Mouse (Mus musculus) kidney, postnatal 10 days (tissue): Measurements from ENCODE around the gene Uhrf1.

Experiments
- DNase-seq: peaks from one replicate; pipeline ENCODE4 v3.0.0; 2021; ENCODE audit warnings: mixed read lengths

Gene Uhrf1

DNA sequence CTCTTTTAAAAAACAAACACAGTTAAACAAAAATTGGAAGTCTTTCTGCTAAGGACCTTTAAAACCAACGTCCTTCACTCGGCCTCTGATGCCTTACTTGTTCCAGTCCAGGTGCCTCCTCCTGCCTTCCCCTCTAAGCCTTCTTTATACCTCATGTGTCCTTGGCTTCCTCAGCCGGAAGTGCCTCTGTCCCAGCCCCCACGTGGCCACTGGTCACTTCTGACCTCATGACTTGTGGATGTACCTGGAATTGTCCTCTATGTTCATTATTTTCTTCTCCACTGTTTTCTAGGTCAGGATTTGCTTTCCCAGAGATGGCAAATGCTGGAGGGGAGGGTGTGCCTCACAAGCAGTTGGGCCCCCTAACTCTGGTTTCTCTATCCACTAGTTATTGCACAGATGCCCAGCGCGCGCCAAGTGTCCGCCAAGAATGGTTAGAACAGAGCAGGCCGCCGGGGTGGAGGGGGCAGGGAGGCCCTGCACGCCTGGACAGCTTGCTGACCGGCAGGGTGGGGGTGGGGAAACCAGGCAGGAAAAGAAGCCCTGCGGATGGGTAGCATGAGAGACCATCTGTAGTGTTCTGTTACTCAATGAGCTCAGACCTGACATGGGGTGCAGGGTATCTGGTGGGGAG lies 641 bp upstream of the Uhrf1 start:
- peak; percentile 70 for DNase-seq

DNA sequence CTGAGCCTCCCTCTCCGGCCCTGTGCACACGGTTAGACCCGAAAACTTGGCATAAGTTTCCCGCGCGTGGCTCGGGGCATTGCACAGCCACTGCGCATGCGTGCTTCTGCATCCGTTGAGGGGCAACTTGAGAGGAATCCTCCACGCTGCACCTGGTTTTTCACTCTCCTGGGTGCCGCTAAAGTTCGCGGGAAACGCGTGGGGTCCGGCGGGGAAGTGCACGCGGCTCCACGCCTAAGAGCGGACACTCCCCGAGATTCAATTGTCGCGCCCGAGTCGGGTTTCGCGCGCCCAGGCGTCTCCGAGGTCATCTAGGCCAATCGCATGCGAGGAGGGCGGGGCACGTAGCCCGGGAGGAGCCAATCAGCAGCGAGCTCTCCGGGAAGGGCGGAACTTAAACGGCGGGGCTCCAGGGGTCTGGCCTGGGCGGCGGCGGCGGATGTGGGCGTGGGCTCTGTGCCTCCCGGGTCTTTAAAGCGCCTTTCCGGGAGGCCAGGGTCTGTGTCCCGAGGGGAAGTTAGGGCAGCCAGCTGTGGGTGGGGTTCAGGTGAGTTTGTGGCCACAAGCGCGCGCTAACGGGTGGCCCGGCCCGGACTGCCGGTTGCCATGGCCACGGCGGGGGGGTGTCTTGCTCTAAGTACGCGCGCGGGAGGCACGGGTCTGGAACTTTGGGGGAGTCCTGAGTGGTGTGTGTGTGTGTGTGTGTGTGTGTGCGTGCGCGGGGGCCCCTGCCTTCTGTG lies 896 bp downstream of the Uhrf1 start:
- DNase-seq, result peak; percentile 98

DNA sequence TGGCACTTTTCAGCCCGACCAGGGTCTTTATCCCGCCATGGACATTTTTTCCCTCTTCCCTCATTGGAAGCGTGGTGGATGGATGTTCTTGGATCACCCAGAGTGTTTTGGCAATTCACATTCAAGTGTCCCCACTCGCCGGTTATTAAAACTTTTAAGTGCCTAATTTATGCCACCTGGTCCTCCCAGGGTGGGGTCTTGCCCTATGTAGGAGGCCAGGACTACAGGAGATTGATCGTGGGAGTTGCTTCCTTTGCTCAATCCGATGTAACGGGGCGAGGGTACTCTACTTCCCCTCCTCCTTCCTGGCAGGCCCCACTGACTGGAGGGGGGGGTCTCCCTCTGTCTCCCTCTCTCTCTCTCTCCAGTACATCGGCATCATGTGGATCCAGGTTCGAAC lies 1.6 kb downstream of the Uhrf1 start:
- no peak for DNase-seq

DNA sequence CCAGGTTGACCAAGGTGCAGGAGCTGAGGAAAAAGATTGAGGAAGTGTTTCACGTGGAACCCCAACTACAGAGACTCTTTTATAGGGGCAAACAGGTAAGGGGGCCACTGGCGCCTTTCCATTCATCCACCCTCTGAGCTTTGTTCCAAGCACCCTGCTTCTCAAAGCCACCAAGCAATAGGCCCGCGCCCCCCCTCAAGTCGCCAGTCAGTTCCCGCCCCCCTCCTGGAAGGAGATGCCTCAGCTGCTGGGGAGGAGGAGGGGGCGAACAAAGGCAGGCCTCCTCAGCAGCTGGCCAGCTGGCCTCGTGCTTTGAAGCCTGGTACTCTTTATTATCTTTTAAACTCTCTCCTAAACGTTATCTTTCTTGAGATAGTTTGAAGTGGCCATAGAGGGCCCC lies 2.0 kb downstream of the Uhrf1 start:
- peak; percentile 50 for DNase-seq

DNA sequence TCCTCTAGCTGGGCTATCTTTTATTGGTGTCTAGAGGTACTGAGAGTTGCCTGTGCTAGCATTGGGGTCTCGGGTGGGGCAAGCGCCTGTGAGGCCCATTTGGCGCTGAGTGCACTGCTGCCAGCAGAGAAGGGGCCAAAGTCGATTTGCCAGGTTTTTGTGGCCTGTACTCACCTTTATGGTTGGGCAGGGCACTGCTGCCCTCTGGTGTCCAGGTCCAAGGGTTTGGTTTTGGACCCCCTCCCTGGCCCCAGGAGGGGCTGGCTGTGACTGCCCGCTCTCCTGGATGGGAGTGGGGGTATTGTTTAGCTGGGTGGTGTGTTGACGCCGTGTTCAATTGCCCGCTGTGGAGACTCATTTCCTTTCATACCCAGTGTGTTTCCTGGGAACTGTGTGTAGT lies 2.7 kb downstream of the Uhrf1 start:
- peak; percentile 69 for DNase-seq

DNA sequence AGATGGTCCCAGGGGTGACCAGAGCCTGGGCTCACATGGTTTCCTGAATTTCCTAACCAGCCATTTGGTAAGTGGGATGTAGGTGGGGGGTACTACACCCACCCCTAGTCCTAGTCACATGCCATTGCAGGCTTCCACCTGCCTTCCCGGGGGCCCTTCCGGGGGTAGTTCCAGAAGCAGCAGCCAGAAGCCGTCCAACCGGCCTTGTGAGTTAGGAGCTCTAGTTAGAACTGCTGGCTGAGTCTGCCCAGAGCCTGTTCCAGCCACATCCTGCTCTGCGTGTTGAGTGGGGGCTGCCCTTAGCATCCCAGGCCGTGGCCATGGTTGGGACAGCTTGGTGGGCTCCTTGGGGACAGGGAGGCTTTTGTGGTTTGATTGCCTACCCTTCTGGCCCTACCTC lies 5.0 kb downstream of the Uhrf1 start:
- DNase-seq, result peak; percentile 79

DNA sequence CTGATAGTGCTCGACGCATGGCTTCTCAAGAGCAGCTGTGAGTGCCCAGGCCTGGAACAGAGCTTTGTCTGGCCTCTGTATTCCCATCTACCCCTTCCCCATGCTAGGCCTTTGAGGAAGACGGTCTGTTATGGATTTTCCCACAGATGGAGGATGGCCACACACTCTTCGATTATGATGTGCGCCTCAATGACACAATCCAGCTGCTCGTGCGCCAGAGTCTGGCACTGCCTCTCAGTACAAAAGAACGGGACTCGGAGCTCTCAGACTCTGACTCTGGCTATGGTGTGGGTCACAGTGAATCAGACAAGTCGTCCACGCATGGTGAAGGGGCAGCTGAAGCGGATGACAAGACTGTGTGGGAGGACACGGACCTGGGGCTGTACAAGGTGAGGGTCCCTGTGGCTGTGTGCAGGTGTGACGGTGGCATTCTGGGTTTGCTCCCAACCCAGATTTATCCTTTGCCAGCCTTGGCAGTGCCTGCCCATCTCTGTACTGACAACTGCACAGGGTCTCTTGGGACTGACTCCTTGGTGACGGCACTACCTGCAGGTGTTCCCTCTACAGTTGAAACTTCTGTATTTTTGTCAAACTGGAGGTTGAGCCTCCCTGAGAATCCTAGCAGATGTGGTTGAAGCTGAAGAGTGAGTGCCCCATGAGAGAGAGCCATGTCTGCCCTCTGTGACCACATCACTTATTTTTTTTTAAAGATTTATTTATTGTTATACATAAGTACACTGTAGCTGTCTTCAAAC lies 6.2 kb downstream of the Uhrf1 start:
- DNase-seq, result no peak

DNA sequence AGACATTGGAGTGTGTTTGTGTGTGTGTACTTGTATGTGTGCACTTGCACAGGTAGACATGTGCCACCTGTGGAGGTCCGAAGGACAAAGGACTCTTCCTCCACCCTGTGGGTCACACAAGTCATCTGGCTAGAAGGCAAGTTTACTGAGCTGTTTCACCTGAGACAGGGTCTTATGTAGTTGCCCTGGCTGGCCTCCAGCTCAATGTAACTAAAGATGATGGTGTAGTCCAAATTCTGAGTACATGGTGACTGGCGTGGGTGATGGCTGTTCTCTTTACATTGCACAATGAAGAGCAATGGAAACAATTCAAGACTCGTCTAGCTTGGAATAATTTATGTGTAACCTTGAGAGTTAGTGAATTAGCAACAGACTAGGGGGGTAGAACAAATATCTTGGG lies 21.3 kb downstream of the Uhrf1 start:
- DNase-seq, result no peak

DNA sequence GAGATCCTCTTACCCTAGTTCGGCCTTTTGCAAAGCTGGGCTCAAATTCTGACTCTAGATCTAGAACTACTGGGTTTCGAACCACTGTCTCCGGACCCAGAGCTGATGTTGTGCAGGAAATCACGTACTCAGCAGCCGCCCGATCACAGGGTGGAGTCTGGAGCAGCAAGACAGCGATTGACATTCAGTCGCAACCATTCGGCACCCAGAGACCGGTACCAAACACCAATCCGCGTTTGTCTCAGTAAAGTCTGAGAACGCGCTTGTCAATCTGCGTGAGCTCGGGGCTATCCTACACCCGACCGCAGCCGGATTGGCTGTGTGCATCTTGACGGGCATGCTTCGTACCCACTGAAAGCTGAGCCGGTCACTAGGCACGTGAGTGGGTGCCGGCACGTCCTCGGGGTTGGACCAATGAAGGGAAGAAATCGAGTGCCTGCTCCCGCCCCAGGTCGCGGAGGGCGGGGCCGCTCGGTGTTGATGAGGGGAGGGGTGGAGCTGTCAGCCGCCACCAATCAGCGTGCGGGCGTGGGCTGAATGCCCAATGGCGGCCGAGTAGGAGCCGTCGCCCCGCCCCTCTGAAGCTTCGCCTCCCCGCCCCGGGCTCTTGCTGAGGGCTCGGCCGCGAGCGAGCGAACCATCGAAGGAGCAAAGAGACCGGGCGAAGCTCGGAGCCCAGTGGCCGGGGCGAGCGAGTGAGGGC lies 22.5 kb downstream of the Uhrf1 start, which contains the start of gene Kdm4b:
Gene Kdm4b, plus strand, starts transcription at position 613 of the 703 bp plus-strand sequence.
- DNase-seq, result peak; percentile 100

DNA sequence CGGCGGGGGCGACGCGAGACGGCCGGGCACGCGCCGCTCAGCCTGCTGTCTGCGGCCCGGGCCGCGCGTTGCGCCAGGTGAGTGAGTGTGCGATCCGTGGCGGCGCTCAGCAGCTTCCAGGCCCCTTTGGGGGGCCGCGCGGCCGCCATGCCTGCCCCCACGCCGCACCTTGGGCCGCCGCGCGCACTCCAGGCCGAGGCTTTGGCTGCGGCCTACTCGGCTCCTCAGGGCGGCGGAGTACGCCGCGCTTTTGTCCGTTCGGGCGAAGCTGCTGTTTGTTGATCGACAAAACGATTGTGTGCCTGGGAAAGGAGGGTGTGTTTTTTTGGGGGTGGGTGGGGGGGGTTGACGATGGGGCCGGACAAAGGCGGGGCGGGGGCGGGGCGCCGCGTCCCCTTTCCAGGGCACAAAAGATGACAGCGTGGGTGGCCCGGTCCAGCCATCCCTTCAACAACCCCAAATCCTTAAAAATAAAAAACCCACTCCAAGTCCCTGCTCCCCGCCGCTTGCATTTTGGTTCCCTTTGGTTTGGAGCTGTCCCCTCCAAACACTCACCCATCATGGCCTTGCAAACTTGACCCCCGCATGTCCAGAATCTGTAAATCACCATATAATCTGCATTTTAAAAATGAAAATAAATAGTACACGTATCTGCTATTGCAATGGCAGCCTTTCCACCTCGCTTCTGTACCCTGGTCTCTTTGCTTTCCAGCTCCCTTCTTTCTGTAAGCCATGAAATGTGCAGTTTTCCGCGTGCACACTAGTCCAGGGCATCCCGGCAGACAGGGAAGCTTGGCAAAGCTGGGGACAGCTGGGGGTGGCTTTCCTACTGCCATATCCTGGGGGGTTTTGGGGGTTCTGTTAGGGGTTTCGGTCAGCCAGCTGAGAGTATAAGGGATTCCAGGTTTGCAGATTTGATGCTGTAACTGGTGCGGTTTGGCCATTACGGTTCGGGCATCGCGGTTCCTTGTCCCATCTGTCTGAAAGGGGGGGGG lies 23.3 kb downstream of the Uhrf1 start:
- DNase-seq, result peak; percentile 73

DNA sequence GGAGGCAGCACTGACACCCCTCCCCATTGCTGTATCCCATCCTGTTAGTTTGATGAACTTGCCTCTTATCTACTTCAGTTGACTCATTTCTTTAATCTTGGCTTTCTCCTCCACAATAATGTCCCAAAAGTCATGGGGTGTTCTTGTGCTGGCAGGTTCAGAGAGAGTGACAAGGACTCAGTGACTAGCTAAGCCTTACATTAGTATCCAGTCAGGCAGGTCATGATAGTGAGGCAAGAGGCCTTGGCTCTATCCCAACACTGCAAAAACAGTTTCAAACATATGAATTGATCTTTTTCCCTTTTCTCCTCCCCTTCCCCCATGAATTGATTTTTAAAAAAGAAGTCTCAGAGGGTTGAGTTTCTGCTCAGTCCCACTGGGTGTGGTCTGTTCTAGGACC lies 26.1 kb downstream of the Uhrf1 start:
- DNase-seq, result no peak

DNA sequence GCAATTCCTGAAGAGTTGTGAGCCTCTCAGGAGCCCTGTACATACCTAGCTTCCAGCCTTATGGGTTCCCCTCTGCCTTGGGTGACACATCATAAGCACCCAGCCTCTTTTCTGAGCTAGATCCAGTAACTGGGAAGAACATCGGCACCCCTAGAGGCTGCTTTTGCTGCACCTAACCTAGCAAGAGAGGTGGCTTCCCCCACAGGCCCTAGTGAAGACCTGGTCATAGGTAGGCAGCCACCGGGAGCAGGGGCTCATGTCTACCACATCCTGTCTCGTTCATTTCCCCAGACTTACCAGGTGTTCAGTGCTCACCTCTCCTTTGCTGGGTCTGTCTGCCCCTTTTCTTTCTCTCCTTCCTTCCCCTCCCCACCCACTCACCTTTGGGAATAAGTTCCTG lies 27.2 kb downstream of the Uhrf1 start:
- DNase-seq, result no peak

DNA sequence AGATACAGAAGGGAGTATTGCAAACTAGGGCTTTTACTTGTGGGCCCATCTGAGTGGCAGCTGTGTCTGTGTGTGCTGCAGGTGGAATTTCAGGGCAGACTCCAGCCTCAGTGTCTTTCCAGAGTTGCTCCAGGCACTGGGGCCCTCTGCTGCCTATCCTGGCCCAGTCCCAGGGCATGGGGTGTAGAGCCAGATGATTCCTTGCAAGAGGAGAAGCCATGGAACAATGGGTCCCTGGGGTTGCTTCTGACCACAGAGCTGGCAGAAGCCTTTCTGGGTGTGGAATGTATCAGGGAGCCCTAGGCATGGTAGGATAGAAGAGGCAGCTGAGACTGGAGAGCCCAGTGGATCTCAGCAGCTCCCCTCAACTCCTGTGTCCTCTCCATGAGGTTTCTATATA lies 28.1 kb downstream of the Uhrf1 start:
- no peak for DNase-seq

DNA sequence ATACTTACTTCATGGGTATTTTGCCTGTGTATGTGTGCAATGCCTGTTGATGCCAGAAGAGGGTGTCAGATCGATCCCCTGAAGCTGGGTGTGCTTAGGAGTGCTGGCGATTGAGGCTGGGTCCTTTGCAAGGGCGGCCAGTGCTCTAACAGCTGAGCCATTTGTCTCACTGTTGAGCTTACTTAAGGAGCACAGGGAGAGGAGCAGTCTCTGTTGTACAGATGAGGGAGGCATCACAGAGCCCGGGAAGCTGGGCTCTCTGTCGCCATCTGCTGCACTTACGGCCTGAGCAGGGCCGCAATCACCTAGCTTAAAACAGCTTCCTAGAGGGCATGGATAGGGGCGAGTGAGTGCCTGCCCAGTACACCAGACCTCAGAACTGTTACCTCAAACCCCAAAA lies 29.9 kb downstream of the Uhrf1 start:
- DNase-seq, result no peak

DNA sequence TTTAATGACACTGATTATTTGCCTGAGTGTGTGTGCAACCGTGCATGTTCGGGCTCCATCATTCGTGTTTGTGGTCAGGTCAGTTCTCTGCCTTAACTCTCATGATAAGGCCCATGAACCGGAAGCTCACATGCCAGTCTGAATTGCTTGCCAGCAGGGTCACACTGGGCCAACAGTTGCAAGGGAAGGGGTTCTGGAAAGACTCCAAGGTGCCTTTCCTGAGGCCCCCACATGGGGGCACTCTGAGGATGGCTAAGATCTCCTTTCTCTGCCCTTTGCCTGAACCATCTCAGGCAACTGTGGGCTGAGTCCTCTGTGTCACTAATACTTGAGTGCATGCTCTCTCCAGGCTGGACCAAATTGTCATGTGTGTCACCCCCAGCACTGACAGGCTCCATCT lies 34.1 kb downstream of the Uhrf1 start:
- DNase-seq, result peak; percentile 74

DNA sequence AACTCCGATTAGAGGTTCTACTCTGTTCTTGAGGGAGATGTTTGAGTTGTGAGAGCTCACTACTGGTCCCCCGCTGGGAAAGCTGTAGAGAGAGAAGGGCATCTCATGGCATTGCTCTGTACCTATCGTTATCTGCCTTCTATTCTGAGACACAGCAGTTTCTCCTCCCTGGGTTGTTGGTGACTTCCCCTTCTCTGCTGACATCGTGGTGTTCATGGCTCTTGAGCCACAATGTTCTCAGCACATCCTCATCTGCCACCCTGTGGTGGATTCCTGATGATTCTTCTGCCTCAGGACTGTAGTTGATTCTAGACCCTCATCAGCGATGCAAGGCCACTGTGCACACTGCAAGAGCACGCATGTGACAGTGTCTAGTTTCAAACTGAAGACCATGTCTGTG lies 34.7 kb downstream of the Uhrf1 start:
- DNase-seq, result no peak

DNA sequence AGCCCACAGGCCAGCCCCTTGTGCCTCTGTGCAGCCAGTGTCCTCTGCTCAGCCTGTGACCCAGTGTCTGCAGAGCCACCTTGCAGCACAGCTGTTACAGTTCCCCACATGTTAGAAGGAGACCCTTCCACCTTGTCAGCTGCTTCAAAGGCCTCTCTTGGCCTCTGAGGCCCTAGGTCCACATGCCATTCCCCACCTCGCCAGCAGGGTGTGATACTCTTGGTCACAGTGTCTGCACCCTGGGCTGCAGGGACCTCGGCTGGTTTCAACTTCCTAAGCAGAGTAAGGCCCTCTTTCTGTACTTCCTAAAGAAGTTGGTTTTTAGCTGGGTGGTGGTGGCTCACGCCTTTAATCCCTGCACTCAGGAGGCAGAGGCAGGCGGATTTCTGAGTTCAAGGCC lies 35.8 kb downstream of the Uhrf1 start:
- DNase-seq, result peak; percentile 66

DNA sequence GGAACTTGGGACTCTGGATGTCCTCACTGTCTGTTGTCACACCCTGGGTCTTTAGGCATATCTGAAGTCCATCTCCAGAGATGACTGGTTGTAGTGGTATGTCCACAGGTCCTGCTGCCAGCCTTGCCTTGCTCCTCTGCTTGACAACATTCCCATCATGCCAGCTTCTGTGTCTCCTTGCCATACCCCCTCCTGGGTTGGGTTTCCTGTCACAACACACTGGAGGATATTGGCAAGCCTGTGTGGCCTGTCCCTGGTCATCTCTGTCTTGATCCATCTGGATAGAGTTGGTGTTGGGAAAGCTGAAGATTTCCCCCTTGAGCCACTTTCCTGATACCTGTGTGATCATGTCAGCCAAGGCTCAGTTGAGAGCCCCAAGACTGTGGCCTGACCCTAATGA lies 37.6 kb downstream of the Uhrf1 start:
- DNase-seq, result no peak

DNA sequence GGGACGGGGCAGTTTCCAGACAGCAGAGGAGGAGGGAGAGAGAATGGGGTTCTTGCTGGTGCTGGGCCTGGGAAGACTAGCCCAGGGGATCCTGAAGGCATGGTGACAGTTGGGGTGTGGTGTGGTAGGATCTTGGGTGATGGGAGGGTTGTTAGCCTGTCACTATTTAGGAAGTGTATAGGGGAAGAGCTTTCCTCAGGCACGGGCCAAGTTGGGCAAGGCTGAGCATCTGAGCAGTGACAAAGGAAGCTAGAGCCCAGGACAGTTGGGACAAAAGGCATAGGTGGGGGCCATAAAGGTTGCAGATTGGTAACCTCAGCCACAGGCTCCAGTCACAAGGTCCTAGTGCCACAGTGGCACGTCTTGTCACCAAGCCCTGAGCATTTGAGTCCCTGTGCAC lies 40.3 kb downstream of the Uhrf1 start:
- DNase-seq, result no peak

DNA sequence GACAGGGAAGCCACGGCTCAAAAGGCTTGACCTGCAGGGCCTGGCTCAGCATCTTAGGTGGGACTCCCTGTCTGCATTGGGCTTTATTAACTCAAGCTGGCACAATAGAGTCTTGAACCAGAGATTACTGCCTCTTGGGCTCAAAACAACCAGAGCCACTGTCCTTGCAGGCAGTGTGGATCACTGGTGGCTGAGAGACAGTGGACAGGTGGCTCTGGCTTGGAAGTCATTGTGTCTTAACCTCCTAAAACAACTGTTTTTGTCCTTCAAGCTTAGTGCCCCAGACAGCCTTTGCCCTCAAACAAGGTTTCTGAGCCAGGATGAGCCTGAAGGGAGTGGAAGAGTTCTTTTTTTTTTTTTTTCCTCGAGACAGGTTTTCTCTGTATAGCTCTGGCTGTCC lies 42.2 kb downstream of the Uhrf1 start:
- DNase-seq, result no peak

DNA sequence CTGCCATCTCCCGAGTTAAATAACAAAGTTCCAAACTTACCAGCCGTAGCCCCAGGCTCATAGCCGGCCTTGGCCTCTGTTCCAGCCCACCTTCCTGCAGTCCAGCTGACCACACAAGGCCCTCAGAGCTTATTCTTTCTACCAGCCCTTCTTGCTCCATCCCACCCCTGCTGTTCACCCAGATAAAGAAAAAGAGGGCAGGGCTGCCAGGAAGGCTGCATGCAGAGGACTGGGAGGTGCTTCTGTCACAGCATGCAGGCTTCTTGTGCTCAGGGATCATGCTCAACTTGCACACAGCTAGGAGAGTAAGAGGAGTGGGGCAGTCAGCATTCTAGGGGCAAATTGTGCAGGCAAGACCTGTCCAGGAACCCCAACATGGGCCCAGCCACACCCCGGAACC lies 45.0 kb downstream of the Uhrf1 start:
- DNase-seq, result no peak

DNA sequence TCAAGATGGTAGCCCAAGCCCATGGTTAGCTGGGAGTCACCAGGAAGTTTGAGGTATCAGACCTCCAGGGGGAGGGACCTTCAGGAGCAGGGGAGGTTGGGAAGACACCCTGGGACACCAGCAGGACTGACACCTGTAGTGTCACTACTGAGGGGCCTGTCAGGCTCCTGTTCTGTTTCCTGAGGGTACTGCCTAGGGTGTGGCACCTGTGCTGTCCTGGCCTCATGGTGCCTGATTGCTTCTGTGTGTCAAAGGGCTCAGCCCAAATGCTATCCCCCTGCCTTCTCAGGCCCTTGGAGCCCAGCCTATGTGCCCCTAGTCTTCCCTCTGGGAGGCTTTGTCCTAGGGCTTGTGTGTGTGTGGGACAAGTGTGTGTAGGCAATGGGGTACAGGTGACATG lies 45.5 kb downstream of the Uhrf1 start:
- no peak for DNase-seq
